Mouse (Mus musculus) midbrain, postnatal 0 days (tissue): Measurements from ENCODE around the gene Taok1. TPM values are rescaled to one million over a fixed set of nuclear protein-coding genes. Genes with fewer than 3 reads are reported as not detected.

Experiments used
- ATAC-seq: fragments of 200-750 bp; cut with Nextera tagmentation; 2 replicates; pipeline ENCODE4 v1.8.0; 2017; ENCODE audit warnings: moderate number of reproducible peaks, mild to moderate bottlenecking, moderate TSS enrichment, moderate library complexity; ENCODE audit not compliant: low FRiP score
- DNase-seq: peaks from one replicate; pipeline ENCODE4 v3.0.0-alpha.2; 2015; ENCODE audit warnings: low spot score
- H3K27ac ChIP-seq: fragments of 300-500 bp; sonication (generic); 2 replicates; pipeline ENCODE4 v1.5.1; 2014; ENCODE audit warnings: low read depth, mild to moderate bottlenecking, low read length, mixed read lengths
- H3K27me3 ChIP-seq: fragments of 300-500 bp; sonication (generic); 2 replicates; pipeline ENCODE4 v1.6.1; 2014; ENCODE audit warnings: low read length, control low read depth, mixed read lengths; ENCODE audit not compliant: insufficient read depth
- H3K36me3 ChIP-seq: fragments of 300-500 bp; sonication (generic); 2 replicates; pipeline ENCODE4 v1.6.1; 2014; ENCODE audit warnings: low read length, control low read depth, mixed read lengths; ENCODE audit not compliant: insufficient read depth
- H3K4me1 ChIP-seq: fragments of 300-500 bp; sonication (generic); 2 replicates; pipeline ENCODE4 v1.6.1; 2014; ENCODE audit warnings: mild to moderate bottlenecking, control low read depth, antibody characterized with exemption, low read length, mixed read lengths; ENCODE audit not compliant: insufficient read depth
- H3K4me2 ChIP-seq: fragments of 300-500 bp; sonication (generic); 2 replicates; pipeline ENCODE4 v1.6.1; 2014; ENCODE audit warnings: low read depth, mild to moderate bottlenecking, low read length, mixed read lengths; ENCODE audit not compliant: poor library complexity, severe bottlenecking
- H3K4me3 ChIP-seq: fragments of 300-500 bp; sonication (generic); 2 replicates; pipeline ENCODE4 v1.5.1; 2014; ENCODE audit warnings: low read depth, mild to moderate bottlenecking, low read length, moderate library complexity
- H3K9ac ChIP-seq: fragments of 300-500 bp; sonication (generic); replicated peaks from 2 replicates; pipeline ENCODE4 v1.6.1; 2014; ENCODE audit warnings: mild to moderate bottlenecking, low read length, moderate library complexity, mixed read lengths; ENCODE audit not compliant: poor library complexity, severe bottlenecking
- H3K9me3 ChIP-seq: fragments of 300-500 bp; sonication (generic); 2 replicates; pipeline ENCODE4 v1.6.1; 2016; ENCODE audit warnings: low read length, control low read depth
- CTCF ChIP-seq: IDR thresholded peaks from 2 replicates; pipeline ENCODE4 v1.5.1; 2016; ENCODE audit warnings: antibody characterized with exemption, mild to moderate bottlenecking
- WGBS: fragments of 180-500 bp; shearing (Covaris S2); extraction: QIAGEN DNeasy Blood & Tissue Kit; methylation state at CpG from one replicate; pipeline ENCODE4 v1.1.7; 2014; 5-methylcytosine and 5-hydroxymethylcytosine counted together
- polyA plus RNA-seq: library from polyadenylated mRNA; unstranded; fragments of >200 nt; fragmentation: Nextera tagmentation; extraction: Ambion mirVana; gene quantifications from 2 replicates; pipeline ENCODE4 v1.2.1, GENCODE M21; 2015
- total RNA-seq: library from RNA; depleted of rRNA; stranded (reverse); fragments of >200 nt; gene quantifications from 2 replicates; pipeline ENCODE4 v1.2.3, GENCODE M21; 2014

Taok1 gene
- total and polyA plus RNA-seq, 2 experiments from 2014 or later = 32.6 to 69.7 TPM

DNA sequence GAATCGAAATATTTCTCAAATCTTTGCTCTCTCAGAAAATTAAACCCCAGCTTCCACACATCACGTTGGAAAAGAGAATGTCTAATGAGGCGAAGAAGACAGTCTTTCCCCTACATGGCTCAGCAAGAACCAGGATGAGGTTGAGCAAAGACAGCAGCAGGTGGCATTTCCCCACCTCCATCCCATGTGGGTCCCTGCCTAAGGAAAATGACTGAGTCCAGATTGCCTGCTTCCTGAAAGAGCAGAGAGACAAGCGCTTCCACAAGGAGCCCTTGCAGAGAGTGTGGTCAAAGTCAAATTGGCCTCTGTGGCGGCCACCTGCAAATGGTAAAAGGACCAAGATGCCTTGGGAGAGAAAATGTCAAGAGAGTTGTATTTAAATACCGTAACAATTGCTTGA, 117.2 kb downstream of the Taok1 start:
- H3K4me2 ChIP-seq = peak overlapping the region; percentile 86
- peaks cover 40% of the 10 kb centered on the region; the same call in 1 of the 2 replicates for H3K4me1 ChIP-seq
- no peaks in the 10 kb centered on the region for H3K9me3 ChIP-seq
- 59% methylated on average over 6 of the region's 6 CpGs for WGBS
- H3K27me3 ChIP-seq = no peaks in the 10 kb centered on the region
- peak overlapping the region; percentile 89 for H3K27ac ChIP-seq
- no peak for DNase-seq
- H3K4me3 ChIP-seq = peak overlapping the region; percentile 90
- peak overlapping the region; percentile 95 for H3K9ac ChIP-seq
- TF ChIP-seq CTCF = no peak
- H3K36me3 ChIP-seq = no peaks in the 10 kb centered on the region
- no peak for ATAC-seq

DNA sequence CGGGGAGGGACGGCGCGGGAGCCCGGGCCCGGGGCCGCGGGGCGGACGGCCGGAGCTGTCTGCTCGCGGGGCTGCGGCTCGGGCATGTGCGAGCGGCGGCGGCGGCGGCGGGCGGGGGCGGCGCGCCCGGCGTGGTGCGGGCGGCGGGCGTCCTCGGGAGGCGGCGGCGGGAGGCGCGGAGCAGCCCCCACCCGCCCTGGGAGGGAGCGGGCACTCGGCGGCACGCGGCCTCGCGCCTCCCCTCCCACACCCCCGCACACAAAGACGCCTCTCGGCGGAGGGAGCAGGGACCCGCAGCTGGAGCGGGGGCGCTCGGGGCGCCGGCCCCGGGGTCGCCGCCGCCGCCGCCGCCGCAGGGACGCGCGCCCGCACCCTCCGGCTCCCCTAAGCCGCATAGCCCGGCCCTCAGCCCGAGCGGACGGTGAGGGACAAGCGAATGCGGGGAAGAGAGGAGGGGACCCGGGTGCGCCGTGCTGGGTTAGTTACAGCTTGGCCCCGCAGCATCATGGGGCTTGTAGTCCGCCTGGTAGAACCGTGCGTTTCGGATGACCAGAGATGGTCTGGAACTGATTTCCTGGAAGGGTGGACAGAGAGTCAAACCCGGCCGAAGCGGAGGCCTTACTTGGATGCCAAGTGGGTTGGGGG, 117.9 kb downstream of the Taok1 start, which contains the start of gene Ankrd13b:
Gene Ankrd13b, minus strand, starts transcription at position 88 of the 645 bp plus-strand sequence.
- Histone ChIP-seq H3K27ac (peak within 1 kb of the TSS; percentile 89), H3K4me3 (peak within 1 kb of the TSS; percentile 90), H3K27me3 (no peaks in the 10 kb centered on the region), H3K36me3 (no peaks in the 10 kb centered on the region), H3K9ac (peak within 1 kb of the TSS; percentile 95), H3K4me1 (peaks cover 40% of the 10 kb centered on the region; the same call in 1 of the 2 replicates), H3K9me3 (no peaks in the 10 kb centered on the region), H3K4me2 (peak within 1 kb of the TSS; percentile 86)
- ATAC-seq (peak; percentile 50; the same call in 1 of the 2 replicates), DNase-seq (peak; percentile 90)
- under 1% methylated on average over 32 of the region's 87 CpGs for WGBS
- TF ChIP-seq CTCF = no peak

DNA sequence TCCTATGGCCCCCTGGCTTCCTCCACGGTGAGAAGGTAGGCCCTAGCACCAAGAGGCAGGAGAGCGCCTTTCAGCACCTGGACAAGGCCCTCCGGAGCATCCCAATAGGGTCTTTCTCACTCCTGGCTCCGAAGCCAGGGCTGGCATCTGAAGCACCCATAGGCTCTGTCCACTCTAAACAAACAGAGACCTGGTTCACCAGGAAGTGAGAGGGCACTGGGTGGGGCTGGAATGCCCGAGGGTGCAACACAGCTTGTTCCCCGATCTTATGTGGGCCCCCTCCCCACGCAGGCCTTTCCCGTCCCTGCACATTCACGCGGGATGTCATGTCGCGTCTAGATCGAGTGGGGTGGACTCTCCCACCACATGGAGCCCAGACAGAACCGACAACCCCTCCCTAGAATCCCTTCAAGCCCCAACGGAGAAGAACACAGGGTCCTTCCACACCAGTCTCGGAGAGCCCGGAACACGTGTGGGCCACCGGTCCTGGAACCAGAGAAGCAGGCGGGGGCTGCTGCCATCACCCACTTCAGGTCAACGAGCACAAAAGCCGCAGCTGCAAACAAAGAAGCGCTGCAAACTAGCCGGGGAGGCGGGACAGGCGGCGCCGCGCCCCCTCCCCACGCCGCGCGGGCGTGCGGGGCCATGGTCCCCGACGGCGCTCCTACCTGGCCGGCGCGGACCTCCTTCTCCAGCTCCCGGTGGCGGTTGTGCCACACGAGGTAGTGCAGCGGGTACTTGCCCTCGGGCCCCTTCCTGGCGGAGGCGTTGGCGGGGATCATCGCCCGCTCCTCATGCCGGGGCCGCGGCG, 118.6 kb downstream of the Taok1 start:
- Histone ChIP-seq H3K27me3 (no peaks in the 10 kb centered on the region), H3K36me3 (no peaks in the 10 kb centered on the region), H3K9me3 (no peaks in the 10 kb centered on the region), H3K4me2 (peak overlapping the region; percentile 86), H3K27ac (peak overlapping the region; percentile 89), H3K9ac (peak overlapping the region; percentile 95), H3K4me3 (peak overlapping the region; percentile 90), H3K4me1 (peaks cover 33% of the 10 kb centered on the region; the same call in 1 of the 2 replicates)
- ATAC-seq (0 out of 2 replicates have a peak, but pooled peaks have one; percentile 0), DNase-seq (no peak)
- WGBS = 2% methylated on average over 40 of the region's 55 CpGs
- no peak for TF ChIP-seq CTCF

DNA sequence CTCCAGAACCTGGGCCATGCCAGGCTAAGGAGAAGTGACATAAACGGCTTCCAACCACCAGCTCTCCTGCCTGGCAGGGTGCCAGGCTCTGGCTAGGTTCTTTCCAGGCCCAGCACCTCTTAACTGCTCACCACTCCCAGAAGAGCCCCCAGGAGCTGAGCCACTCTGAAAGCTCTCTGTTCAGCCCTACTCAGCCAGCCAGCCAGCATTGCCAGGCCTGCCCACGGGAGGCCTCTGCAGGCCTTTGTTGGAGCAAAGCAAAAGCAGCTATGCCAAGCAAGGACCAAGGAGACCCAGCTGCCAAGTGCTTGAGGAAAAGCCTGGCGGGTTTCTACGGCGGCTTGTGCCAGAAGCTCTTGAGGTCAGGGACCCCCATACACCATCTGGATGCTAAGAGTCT, 120.8 kb downstream of the Taok1 start:
- WGBS = 38% methylated on average over 5 of the region's 5 CpGs

DNA sequence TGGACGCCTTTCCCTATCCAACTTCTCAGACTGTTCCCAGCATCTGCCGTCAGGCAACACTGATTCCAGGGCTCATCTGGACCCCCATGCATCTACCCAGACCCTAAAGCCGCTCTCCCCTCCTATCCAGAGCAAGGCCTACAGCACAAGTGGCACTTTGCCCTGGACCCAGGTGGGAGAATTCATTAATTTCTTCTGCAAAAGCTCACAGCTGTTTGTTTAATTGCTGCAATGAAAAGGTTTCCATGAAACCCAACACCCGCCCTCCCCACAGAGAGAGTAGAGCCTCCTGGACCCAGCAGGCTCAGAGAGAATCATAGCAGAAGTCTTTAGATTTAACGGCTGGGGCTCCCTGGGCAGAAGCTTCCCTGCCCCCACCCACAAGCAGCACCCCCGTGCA, 122.4 kb downstream of the Taok1 start:
- no peak for TF ChIP-seq CTCF
- no peak overlapping the region for H3K27ac ChIP-seq
- no peaks in the 10 kb centered on the region for H3K36me3 ChIP-seq
- H3K4me2 ChIP-seq = 0 out of 2 replicates have a peak overlapping the region, but pooled peaks have one; percentile 6
- no peak overlapping the region for H3K4me3 ChIP-seq
- peak; percentile 56 for DNase-seq
- H3K9ac ChIP-seq = no peak overlapping the region
- WGBS = 46% methylated on average over 6 of the region's 6 CpGs
- H3K27me3 ChIP-seq = no peaks in the 10 kb centered on the region
- peaks cover 28% of the 10 kb centered on the region; the same call in 1 of the 2 replicates for H3K4me1 ChIP-seq
- H3K9me3 ChIP-seq = no peaks in the 10 kb centered on the region
- no peak for ATAC-seq

More for the DNA sequence above, 120.8 kb downstream of the Taok1 start:
- ATAC-seq = no peak
- Histone ChIP-seq H3K27me3 (no peaks in the 10 kb centered on the region), H3K4me1 (peaks cover 33% of the 10 kb centered on the region; the same call in 1 of the 2 replicates), H3K27ac (peak overlapping the region; percentile 32; the same call in 1 of the 2 replicates), H3K9me3 (no peaks in the 10 kb centered on the region), H3K4me3 (peak overlapping the region; percentile 14; the same call in 1 of the 2 replicates), H3K4me2 (peak overlapping the region; percentile 86), H3K9ac (peak overlapping the region; percentile 30; the same call in 1 of the 2 replicates), H3K36me3 (no peaks in the 10 kb centered on the region)
- TF ChIP-seq CTCF = peak; percentile 38; the same call in 1 of the 2 replicates
- DNase-seq = peak; percentile 86
